Mouse (Mus musculus) Muller cell, postnatal 12 days (primary cell): ENCODE data around the gene Tnnc2.
"Not testable (repeated sequence)": the region's sequence is repeated elsewhere in the genome, so short reads cannot be mapped to it uniquely, and the experiment has no call there.

Source experiments
- DNase-seq: peaks from one replicate; pipeline ENCODE4 v3.0.0-alpha.2; 2015; ENCODE audit errors: inconsistent ontology term

Gene Tnnc2

DNA sequence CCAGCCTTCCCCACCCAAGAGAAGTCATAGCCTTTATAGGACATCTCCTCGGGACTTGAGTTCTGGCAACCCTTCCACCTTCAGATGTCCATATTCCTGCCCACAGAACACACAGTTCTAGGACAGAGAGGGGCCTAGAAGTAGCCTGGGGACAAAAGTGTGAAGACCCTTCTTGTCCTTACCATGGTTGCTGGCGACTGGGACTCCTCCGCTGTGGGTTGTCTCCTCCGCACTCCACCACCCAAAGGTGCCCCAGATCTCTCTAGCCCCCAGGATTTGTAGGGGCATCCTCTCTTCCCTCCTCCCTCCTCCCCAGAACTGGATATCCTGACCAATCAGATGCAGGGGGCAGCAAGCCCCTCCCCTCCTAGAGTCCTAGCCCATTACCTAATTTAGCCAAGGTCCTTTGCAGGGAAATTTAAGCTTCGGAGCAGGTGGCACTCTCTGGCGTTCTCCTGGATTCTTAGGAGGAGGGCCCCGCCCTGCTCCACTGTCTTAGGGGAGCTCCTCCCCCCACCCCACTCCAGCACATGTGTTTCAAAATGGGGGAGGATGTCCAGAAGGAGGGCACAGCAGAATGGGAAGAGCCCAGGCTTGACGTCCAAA is at the start of gene Tnnc2:
Gene Tnnc2, minus strand, starts transcription at position 487 of the 606 bp plus-strand sequence.
- no peak for DNase-seq

DNA sequence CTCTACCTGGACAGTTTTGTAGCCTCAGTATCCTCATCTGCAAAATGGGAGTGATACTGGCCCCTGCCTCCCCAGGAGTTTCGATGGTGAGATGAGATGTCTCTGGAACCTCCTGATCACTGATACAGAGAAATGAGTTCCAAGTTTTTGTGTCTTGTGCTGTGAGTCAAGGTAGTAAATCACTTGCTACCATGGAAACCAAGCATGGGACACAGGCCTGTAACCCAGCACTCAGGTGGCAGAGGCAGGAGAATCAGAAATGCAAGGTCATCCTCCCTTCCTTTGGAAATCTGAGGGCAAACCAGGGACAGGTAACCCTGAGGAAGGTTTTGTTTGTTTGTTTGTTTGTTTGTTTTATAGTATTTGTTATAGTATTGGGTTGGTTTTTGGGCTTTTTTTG is 49.3 kb upstream of the Tnnc2 start:
- no peak for DNase-seq

DNA sequence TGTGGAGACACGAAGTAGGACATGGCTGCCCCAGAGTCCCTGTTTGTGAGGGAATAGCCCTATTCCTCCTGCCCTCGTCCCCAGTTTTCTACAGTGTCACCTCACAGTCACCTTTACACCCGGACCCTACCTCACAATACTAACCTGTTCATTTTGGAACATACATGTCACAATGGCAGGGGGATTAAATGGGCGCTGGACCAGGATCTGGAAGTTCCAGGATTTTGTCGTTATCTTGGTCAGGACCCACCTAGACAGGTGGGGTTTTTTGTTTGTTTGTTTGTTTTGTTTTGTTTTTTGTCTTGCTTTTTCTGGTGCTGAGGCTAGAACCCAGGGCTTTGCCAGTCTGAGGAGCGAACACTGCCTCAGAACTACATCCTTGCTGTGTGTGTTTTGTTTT is 48.7 kb upstream of the Tnnc2 start, which contains the start of gene Spata25:
Gene Spata25, minus strand, starts transcription at position 101 of the 400 bp plus-strand sequence.
- DNase-seq = no peak

DNA sequence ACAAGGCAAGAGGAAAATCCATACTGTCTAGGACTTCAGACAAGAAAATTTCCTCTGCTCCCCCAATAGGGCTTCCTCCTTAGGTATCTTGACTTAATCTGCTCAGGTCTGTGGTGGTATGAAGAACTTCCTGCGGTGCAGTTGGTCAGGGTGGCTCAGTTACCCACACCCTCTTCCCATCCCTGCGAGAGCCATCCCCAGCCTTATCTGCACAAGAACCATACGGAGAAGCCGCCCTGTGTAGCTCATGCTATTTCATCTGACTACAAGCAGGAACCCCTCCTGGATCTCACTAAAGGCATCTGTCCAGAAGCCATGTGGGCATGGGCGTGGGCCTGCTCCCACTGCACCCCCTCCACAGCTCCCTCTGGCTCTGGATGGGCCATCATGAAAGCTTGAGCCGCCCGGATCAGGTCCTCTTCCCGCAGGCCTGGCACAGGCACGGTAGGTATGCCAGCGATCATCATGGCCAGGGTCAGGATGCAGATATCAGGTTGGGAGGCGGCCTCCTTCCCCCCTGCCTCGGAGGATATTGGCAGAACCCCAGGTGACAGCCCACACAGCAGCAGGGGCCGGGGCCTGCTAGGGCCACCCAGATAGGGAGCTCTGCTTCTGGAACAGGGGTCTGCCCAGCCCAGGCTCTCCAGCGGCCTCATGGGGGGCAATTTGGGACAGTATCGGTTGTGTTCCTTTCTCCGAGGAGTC is 47.5 kb upstream of the Tnnc2 start:
- no peak for DNase-seq

DNA sequence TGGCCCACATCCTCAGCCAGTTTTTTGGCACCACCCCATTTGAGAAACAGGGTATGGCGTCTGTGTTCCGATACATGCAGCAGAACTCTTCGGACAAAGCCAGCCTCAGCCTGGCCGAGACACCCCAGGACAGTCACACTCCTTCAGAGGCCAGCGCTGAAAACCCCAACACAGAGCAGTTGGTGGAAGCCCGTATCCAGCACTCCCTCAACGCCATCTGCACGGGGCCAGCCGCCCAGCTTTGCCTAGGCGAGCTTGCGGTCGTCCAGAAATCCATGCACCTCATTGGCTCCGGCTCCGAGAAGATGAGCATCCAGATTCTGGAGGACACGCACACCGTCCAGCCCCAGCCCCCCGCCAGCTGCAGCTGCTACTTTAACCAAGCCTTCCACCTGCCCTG is 45.8 kb upstream of the Tnnc2 start:
- DNase-seq = no peak

DNA sequence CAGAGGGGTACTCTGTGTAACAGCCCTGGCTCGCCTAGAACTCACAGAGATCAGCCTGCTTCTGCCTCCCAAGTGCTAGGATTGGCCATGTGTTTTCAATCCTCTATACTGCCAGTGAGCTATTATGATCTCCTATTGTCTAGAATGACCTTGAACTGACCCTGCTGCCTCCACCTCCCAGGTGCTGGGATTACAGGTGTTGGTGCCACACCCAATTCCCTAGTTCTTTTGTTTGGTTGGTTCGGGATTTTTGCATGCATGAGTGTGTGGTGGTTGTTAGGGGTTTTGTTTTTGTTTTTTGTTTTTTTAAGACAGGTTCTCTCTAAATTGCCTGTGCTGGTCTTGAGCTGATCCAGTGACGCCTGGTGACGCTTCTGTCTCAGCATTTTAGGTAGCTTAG is 44.2 kb upstream of the Tnnc2 start:
- no peak for DNase-seq

DNA sequence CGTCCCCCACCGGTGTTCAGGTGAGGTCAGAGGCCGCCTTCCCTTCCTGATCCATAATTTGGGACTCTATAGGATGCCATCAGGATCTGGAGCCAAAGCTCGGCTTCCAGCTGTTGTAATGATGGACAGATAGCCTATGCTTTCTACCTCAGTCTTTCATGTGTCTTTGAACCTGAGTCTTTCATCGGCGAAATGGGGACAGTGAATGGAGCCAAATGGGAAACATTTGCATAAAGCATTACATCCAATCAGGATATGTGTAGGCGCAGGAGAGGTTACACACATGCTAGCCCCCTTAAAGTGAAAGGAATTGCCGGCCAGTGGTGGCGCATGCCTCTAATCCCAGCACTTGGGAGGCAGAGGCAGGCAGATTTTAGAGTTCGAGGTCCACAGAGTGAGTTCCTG is 43.4 kb upstream of the Tnnc2 start:
- DNase-seq = no peak

DNA sequence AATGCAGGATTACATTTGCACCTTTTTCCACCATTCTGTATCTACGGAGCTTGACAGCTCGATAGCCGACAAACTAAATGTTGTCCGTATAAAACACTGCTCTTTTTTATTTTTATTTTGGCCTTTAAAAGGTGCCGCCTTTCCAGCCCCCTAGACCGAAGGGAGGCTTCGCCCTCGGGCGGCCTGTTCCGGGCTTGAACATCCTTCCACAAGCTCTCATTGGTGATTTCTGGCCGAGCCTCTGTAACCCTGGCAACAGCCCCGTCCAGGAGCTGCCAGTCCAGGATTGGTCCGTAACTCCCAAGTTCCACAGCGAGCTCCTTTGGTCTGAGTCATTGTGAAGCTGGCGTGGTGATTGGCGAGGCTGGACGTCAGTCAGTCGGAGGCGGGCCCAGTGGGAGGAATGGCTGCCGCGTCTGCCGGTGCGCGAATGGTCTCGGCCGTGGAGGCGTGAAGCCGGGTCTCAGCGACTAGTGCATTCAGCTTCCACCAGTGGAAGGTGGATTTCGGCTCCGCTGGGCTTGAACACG is 42.9 kb upstream of the Tnnc2 start, which contains the start of gene Zswim1:
Gene Zswim1, plus strand, starts transcription at position 51 of the 530 bp plus-strand sequence.
- DNase-seq = peak; percentile 99

DNA sequence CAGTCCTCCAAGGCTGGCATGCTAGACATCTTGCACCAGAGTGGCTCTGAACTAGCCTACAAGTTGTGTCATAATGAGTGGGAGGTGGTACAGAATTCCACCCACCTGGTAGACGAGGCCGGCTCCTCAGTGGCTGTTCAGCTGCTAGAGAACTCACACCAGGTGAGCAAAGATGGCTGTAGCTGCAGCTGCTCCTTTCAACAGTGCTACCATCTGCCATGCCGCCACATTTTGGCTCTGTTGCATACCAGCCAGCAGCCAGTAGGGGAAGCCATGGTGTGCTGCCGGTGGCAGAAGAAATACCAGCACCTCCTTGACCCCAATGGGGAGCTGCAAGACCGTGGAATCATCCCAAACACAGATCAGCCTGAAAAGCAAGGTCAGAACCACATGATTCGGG is 41.3 kb upstream of the Tnnc2 start:
- no peak for DNase-seq

DNA sequence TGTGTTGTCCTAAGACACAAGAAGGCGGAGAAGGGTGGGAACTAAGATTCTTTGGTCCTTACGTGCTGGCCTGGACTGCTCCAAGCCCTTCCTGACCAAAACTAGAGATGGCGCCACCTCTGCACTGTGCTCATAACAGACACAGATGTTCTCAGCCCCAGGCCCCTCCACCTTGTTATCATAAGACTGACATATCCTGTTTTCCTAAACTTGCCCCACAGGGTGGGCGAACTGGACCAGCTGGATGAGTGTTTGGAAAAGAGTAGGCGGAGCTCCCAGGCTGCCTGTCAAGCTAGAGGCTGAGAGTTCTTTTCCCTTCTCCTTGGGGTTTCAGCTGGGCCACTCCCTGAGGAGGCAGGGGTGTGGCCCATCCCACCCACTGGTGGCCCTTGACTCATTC is 37.9 kb upstream of the Tnnc2 start:
- no peak for DNase-seq

DNA sequence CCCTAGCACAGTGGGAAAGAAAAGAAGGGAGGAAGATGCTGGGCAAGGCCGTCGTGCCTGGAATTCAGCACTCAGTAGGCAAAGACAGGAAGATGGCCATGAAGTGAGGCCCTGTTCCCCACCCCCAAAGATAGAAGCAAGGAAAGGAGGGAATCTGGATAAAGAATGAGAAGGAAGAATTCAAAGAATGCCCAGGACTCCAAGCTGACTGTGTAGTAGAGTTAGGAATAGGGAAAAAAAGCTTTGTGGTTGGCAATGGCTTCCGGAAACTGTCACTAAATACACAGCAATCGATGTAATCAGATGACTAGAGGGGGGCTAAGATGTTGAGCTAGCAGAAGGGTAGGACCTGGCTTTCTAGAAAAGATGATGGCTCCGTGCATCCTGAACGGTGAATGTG is 37.4 kb upstream of the Tnnc2 start:
- DNase-seq = peak; percentile 26

DNA sequence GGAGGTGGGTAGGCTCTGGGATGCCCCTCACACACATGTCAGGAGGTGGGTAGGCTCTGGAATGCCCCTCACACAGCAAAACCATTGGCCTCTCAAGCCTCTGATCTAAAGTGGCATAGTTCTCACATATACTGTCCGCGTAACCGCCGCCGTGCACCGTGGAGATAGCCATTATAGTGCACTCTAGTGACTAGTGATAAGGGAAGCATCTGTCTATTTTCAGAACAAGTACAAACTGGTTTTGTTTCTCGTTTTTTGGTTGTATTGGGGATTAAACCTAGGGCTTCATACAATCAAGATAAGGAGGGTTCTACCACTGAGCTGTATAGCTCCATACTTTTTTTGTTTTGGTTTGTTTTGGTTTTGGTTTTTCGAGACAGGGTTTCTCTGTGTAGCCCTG is 36.1 kb upstream of the Tnnc2 start:
- DNase-seq = no peak

DNA sequence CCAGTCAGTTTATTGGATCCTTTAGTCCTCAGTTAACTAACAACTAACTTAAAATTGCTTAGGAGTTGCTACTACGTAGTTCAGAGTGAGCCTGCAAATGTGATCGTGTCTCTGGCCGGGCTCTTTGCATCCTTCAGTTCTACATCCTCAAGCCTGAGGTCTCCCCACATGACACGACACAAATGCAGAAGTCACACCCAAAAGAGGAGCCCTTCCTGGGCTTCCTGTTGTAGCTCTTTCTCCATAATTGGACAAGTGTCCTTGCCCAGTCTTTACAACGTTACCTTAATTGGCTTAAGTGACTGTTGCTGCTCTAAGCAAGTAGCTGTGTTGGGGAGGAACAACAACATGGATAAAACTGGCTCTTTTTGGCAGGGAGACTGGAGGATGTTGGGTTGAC is 35.6 kb upstream of the Tnnc2 start:
- no peak for DNase-seq

DNA sequence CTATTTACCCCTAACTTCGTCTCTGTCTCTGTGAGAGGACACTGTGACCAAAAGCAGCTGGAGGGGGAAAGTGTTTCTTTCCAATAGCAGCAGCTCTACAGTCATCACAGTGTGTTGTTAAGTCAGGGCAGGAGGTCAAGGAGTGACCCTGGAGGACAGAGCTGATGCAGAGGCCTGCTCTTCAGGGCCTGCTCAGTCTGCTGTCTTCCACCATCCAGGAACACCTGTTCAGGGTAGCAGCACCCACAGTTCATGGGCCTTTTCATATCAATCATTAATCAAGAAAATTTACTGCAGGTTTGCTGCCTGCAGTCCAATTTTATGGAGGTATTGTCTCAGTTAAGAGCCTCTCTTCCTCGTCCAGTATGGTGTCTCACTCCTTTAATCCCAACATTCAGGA is 33.8 kb upstream of the Tnnc2 start:
- no peak for DNase-seq

DNA sequence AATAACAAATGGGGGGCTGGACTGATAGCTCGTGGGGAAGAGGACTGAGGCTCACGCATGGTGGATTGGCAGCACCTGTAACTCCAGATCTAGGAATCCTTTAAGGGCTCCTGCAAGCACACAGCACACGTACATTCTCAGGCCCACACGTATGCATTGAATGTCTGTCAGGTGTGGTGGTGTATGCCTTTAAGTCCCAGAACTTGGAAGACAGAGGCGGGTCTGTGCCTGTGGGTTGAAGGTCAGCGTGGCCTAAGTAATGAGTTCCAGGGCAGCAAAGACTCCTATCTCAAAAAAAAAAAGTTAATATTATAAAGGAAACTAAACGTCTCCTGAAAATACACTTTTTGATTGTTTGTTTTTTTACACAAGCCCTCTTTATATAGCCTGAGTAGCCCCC is 26.8 kb upstream of the Tnnc2 start:
- DNase-seq = no peak

DNA sequence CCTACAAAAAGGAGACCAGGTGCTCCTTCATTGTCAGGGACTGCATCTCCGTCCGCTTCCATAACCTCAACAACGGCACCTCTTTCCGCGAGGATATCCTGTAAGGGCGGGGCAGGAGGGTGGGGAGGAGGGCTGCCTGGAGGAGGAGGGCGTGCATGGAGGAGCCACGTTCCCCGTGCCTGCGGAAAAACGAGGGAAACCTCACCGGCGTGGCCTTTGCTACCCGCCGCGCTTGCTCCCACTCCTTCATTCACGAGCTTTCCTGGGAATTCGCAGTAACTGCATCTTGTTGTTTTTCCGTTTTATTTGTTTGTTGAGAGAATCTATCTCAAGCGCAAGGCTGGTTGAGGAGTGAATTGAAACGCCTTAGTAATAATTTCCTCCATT is 25.6 kb upstream of the Tnnc2 start:
- DNase-seq = no peak

DNA sequence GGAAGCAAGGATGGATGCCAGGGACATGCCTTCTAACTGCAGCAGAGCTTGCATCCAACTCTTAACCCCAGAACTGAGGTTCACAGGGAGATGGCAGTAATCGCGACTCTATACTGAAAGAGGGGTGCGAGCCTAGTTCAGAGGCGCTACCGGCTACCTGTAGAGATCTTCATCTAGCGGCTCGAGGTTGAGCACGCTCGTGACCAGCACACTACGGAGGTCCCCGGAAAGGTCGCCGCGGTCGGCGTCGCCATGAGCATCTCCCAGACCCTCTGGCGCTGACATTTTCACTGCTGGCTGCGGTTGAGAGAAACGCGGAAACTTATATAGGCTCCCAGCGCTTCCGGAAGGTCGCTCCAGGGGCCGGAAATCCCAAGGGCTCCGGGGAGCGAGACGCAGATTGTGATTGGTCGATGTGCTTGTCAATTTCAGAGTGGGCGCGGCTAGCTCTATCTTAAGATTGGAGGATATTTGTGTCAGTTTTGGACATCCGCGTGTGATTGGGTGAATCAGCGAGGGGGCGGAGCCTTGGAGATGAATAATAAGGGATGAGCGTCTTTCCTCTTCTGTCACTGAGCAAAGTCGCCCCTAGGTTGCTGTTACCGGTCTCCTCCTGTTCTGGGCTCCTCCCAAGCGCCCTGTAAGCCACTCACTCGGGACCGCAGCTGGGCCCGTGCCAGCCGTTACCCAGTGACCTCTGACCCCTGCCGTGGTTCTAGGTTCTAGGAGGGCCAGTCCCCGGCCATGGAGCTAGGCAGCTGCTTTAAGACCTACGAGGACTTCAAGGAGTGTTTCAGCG is 25.0 kb upstream of the Tnnc2 start, which contains the start of the genes Acot8 and Zswim3:
Gene Acot8, minus strand, starts transcription at position 350 of the 799 bp plus-strand sequence.
Gene Zswim3, plus strand, starts transcription at position 566 of the 799 bp plus-strand sequence.
- peak; percentile 97 for DNase-seq

DNA sequence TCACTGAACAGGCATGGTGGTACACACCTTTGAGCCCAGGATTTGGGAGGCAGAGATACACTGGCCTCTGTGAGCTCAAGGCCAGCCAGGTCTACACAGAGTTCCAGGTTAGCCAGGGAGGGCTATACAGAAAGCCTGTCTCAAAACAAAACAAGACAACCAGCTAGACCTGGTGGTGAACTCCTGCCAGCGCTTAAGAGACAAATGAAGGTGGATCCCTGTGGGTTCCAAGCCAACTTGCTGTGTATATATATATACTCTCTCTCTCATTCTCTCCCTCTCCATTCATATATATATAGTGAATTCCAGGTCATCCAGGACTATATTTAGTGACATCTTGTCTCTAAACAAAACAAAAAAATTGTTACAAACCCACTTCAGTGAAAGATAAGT is 24.1 kb upstream of the Tnnc2 start:
- DNase-seq = no peak

DNA sequence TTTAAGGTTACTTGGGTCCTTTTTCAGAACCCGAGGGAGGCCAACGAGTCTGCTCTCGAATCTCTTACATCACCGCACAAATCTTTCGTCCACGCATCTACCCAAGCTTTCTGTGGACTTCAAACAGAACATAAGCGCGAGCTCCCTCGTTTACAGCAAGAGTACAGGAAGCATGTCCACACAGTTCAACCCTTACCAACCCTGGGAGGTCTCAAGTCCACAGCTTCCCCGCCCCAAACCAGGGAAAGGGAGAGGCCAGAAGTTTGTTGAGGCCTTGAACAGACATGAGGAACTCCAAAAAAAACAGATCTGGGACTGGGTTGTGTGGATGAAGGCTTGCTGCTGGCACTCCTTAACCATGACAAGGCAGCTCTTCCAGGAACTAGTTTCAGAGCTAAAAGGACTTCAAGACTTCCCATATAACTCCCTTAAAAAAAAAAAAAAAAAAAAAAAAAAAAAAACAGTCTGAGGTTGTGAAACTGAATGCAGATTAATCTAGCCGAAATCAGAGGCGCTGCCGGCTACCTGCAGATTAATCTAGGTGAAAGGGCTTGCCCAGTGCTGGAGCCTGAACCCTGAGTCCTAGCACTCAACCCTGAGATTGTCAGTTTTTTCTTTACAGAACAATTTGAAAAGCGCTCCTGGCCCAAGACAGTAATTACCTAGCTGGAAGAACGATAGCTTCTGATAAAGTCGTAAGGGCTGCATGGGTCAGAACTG is 23.6 kb upstream of the Tnnc2 start:
- DNase-seq = no peak

DNA sequence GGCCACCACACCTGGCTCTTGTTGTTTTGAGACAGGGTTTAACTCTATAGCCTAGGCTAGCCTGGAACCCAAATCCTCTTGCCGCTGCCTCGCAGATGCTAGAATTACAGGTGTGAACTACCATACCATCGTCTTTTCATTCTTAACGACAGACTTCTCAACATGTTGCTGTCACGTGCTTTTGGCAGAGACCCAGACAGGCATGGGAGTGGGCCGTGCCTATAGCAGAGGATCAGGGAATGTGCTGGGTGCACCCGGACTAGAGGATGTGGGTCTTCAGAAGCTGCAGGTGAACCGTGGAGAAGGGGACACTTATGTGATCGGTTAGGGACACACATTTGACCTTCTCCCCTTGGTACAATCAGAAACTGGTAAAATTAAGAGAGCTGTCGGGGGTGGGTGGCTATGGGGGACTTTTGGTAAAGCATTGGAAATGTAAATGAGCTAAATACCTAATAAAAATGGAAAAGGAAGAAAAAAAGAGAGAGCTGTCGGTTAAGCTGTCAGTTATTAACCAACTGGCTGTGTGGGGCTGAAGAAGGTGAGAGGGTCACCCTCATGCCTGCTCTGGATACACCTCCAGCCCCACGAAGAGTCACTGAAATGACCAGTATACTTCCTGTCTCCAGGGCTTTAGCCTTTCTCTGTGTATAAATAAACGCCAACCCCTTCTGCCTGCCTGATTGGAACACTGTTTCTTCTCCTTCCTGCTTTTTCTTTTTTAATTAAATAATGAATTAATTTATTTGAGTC is 20.7 kb upstream of the Tnnc2 start:
- DNase-seq = no peak

DNA sequence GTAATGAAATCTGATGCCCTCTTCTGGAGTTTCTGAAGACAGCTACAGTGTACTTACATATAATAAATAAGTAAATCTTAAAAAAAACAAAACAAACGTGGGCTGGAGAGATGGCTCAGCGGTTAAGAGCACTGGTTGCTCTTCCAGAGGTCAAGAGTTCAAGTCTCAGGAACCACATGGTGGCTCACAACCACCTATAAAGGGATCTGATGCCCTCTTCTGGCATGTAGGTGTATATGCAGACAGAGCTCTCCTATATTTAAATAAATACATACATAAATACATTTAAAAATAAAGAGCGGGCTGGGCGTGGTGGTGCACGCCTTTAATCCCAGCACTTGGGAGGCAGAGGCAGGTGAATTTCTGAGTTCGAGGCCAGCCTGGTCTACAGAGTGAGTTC is 18.8 kb upstream of the Tnnc2 start:
- not testable (repeated sequence) for DNase-seq
